Mouse (Mus musculus): Measurements from ENCODE around the gene Rps21. TPM values are rescaled to one million over a fixed set of nuclear protein-coding genes. Genes with fewer than 3 reads are reported as not detected.

Rps21 gene
- polyA plus RNA-seq, 1 experiment = 4,273 TPM

DNA sequence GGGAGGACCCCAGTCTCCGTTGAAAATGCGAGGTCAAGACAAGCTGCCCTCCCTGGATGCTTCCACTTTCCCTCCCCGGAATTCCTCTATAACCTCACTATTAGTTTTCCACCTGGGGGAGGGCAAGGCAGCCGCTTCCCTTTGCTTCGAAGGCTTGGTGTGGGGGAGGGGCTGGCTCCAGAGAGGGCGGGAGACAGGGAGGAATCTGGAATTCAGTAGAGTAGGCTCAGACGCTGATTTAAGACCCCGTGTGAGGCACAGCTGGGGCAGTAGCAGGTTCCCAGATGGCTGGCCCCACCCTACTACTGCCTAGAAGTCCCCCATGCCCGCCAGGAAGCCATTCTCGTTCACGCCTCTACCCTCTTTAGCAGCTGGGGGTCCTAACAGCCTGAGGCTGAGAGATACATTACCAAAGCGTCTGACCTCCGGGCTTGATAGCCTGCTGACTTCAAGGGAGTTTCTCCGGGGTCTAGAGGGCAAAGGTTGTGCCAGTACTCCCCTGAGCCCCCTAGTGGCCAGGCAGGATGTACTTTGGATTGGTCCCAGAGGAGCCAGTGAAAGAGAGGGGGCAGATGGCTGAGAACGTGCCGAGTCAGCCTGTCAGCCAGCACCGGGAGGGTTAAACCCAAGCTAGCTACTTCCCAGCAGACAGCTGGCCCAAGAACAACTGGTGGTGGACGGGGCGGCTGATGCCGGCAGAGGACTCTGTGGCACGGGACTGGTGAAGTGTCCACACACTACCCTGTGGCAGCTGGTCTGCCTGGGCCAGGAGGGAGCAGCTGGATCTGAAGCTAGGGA lies 29.7 kb upstream of the Rps21 start:
- Histone ChIP-seq H3K4me1 (replicated peaks; ENCODE audit: control insufficient read depth, insufficient read depth, low read length) (no peaks in the 10 kb centered on the region; the same call in 1 of the 2 replicates), H3K4me3 (ENCODE audit: control insufficient read depth, insufficient read depth, low read length) (no peak overlapping the region), H3K36me3 (ENCODE audit: control insufficient read depth, insufficient read depth, low read length) (no peaks in the 10 kb centered on the region), H3K27me3 (ENCODE audit: control insufficient read depth, insufficient read depth, low read length) (peaks cover 4% of the 10 kb centered on the region; the same call in 1 of the 2 replicates), H3K27ac (ENCODE audit: control insufficient read depth, insufficient read depth, low read length) (no peak overlapping the region)
- TF ChIP-seq CTCF (IDR thresholded peaks at IDR 0.05; ENCODE audit: borderline replicate concordance, control insufficient read depth, extremely low read depth, insufficient read depth, low read length, poor library complexity) = peak; percentile 69
- no peak for TF ChIP-seq POLR2A (IDR thresholded peaks at IDR 0.05; ENCODE audit: control insufficient read depth, extremely low read depth, insufficient read depth, low read length, poor library complexity)
- peak; percentile 61 for DNase-seq
- WGBS = 10% methylated on average over 21 of the region's 21 CpGs

GRCm38 (mm10) chr2:180228060-180228458 lies 29.1 kb upstream of the Rps21 start:
- Histone ChIP-seq H3K27ac (ENCODE audit: control insufficient read depth, insufficient read depth, low read length) (no peak overlapping the region), H3K4me3 (ENCODE audit: control insufficient read depth, insufficient read depth, low read length) (no peak overlapping the region), H3K36me3 (ENCODE audit: control insufficient read depth, insufficient read depth, low read length) (no peaks in the 10 kb centered on the region), H3K4me1 (replicated peaks; ENCODE audit: control insufficient read depth, insufficient read depth, low read length) (no peaks in the 10 kb centered on the region; the same call in 1 of the 2 replicates), H3K27me3 (ENCODE audit: control insufficient read depth, insufficient read depth, low read length) (peaks cover 4% of the 10 kb centered on the region; the same call in 1 of the 2 replicates)
- TF ChIP-seq POLR2A (IDR thresholded peaks at IDR 0.05; ENCODE audit: control insufficient read depth, extremely low read depth, insufficient read depth, low read length, poor library complexity) (no peak), CTCF (IDR thresholded peaks at IDR 0.05; ENCODE audit: borderline replicate concordance, control insufficient read depth, extremely low read depth, insufficient read depth, low read length, poor library complexity) (no peak)
- no peak for DNase-seq
- 82% methylated on average over 6 of the region's 6 CpGs for WGBS

DNA sequence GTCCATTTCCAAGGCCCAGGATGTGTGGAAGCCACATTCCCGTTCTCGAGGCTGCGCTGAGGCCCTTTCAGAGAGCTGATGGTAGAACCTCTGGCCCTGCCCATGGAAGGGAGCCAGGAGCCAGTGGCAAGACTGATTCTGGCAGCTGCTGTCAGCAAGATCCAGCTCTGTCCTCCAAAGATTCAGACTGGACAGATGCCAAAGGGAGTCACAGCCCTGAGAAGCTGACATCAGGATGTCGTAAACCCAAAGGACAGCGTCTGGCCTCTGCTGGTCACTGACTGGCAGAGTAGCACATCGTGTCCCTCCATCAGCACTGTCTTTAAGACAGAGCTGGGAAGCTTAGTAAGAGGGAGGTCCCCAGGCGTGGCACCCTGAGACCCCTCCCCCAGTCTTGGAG lies 28.6 kb upstream of the Rps21 start:
- TF ChIP-seq CTCF (IDR thresholded peaks at IDR 0.05; ENCODE audit: borderline replicate concordance, control insufficient read depth, extremely low read depth, insufficient read depth, low read length, poor library complexity) = no peak
- no peak for TF ChIP-seq POLR2A (IDR thresholded peaks at IDR 0.05; ENCODE audit: control insufficient read depth, extremely low read depth, insufficient read depth, low read length, poor library complexity)
- DNase-seq = no peak
- 87% methylated on average over 7 of the region's 7 CpGs for WGBS
- Histone ChIP-seq H3K4me1 (replicated peaks; ENCODE audit: control insufficient read depth, insufficient read depth, low read length) (no peaks in the 10 kb centered on the region; the same call in 1 of the 2 replicates), H3K27ac (ENCODE audit: control insufficient read depth, insufficient read depth, low read length) (no peak overlapping the region), H3K27me3 (ENCODE audit: control insufficient read depth, insufficient read depth, low read length) (peaks cover 4% of the 10 kb centered on the region; the same call in 1 of the 2 replicates), H3K36me3 (ENCODE audit: control insufficient read depth, insufficient read depth, low read length) (no peaks in the 10 kb centered on the region), H3K4me3 (ENCODE audit: control insufficient read depth, insufficient read depth, low read length) (no peak overlapping the region)

DNA sequence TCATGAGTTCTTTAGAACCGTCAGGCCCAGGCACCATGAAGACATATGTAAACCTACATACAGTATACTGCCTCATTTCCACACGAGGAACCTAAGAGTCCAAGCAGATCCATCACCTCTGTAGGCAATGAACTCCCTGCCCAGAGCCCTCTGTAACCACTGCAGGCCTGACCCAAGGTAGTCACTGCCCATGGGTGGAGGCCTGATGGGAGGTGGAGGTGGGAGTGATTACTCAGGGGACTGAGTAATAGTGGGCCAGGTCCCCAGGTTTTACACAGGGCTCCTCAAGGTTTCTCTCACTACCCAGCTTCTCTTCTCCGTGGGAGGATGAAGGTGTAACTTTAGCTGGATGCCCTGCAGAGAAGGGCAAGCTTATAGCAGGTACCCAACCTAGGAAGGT lies 28.0 kb upstream of the Rps21 start:
- Histone ChIP-seq H3K4me1 (replicated peaks; ENCODE audit: control insufficient read depth, insufficient read depth, low read length) (no peaks in the 10 kb centered on the region; the same call in 1 of the 2 replicates), H3K27me3 (ENCODE audit: control insufficient read depth, insufficient read depth, low read length) (peaks cover 4% of the 10 kb centered on the region; the same call in 1 of the 2 replicates), H3K27ac (ENCODE audit: control insufficient read depth, insufficient read depth, low read length) (no peak overlapping the region), H3K4me3 (ENCODE audit: control insufficient read depth, insufficient read depth, low read length) (no peak overlapping the region), H3K36me3 (ENCODE audit: control insufficient read depth, insufficient read depth, low read length) (no peaks in the 10 kb centered on the region)
- WGBS = 85% methylated on average over 3 of the region's 3 CpGs
- DNase-seq = no peak
- TF ChIP-seq POLR2A (IDR thresholded peaks at IDR 0.05; ENCODE audit: control insufficient read depth, extremely low read depth, insufficient read depth, low read length, poor library complexity) = no peak
- no peak for TF ChIP-seq CTCF (IDR thresholded peaks at IDR 0.05; ENCODE audit: borderline replicate concordance, control insufficient read depth, extremely low read depth, insufficient read depth, low read length, poor library complexity)

GRCm38 (mm10) chr2:180230482-180230881 lies 26.7 kb upstream of the Rps21 start:
- no peak for TF ChIP-seq CTCF (IDR thresholded peaks at IDR 0.05; ENCODE audit: borderline replicate concordance, control insufficient read depth, extremely low read depth, insufficient read depth, low read length, poor library complexity)
- TF ChIP-seq POLR2A (IDR thresholded peaks at IDR 0.05; ENCODE audit: control insufficient read depth, extremely low read depth, insufficient read depth, low read length, poor library complexity) = no peak
- Histone ChIP-seq H3K27ac (ENCODE audit: control insufficient read depth, insufficient read depth, low read length) (no peak overlapping the region), H3K4me3 (ENCODE audit: control insufficient read depth, insufficient read depth, low read length) (no peak overlapping the region), H3K36me3 (ENCODE audit: control insufficient read depth, insufficient read depth, low read length) (no peaks in the 10 kb centered on the region), H3K27me3 (ENCODE audit: control insufficient read depth, insufficient read depth, low read length) (peaks cover 1% of the 10 kb centered on the region; the same call in 1 of the 2 replicates), H3K4me1 (replicated peaks; ENCODE audit: control insufficient read depth, insufficient read depth, low read length) (no peaks in the 10 kb centered on the region; the same call in 1 of the 2 replicates)
- DNase-seq = no peak
- WGBS = 93% methylated on average over 4 of the region's 4 CpGs

DNA sequence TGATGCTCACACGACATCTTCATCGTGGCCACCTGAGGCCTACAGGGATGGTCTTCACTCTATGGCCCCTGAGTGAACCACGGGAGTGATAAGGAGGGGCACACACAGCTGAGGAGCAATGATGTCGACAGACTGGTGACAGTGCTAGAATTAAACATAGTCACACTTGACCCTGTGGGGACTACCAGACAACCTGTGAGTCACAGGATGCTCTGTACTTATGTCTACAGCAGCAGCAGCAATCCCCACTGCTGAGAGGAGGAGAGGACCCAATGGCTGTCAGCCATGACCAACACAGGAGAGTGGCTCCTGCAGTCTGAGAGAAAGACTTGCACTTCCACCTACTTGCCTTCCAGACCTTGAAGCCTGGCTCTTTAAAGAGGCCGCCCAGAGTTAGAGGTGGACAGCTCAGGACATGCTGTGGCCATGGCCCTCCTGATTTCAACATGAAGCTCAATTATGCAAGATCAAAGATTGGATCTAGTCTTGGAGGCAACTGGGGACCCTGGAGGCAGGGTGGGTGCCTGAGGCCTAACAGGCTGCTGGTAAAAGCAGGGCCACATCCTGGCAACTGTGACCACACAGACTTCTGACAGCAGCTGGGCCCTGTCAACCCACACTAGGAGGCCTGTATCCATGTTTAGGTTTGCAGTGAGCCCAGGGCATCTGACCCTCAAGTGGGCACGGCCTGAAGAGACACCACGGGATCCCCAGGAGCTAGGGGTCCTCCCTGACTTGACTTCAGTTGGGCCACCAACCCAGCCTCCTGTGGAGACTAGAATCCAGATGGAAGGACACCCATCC lies 23.9 kb upstream of the Rps21 start:
- no peak overlapping the region for H3K4me3 ChIP-seq (ENCODE audit: control insufficient read depth, insufficient read depth, low read length)
- H3K4me1 ChIP-seq (replicated peaks; ENCODE audit: control insufficient read depth, insufficient read depth, low read length) = no peaks in the 10 kb centered on the region; the same call in 1 of the 2 replicates
- no peak for DNase-seq
- no peaks in the 10 kb centered on the region for H3K27me3 ChIP-seq (ENCODE audit: control insufficient read depth, insufficient read depth, low read length)
- no peaks in the 10 kb centered on the region for H3K36me3 ChIP-seq (ENCODE audit: control insufficient read depth, insufficient read depth, low read length)
- no peak for TF ChIP-seq CTCF (IDR thresholded peaks at IDR 0.05; ENCODE audit: borderline replicate concordance, control insufficient read depth, extremely low read depth, insufficient read depth, low read length, poor library complexity)
- no peak for TF ChIP-seq POLR2A (IDR thresholded peaks at IDR 0.05; ENCODE audit: control insufficient read depth, extremely low read depth, insufficient read depth, low read length, poor library complexity)
- WGBS = 92% methylated on average over 7 of the region's 7 CpGs
- H3K27ac ChIP-seq (ENCODE audit: control insufficient read depth, insufficient read depth, low read length) = no peak overlapping the region
